Mouse (Mus musculus) kidney, embryonic 16.5 days (tissue): Measurements from ENCODE around the gene Fadd. TPM values are rescaled to one million over a fixed set of nuclear protein-coding genes. Genes with fewer than 3 reads are reported as not detected.

Source experiments
- ATAC-seq: fragments of 200-750 bp; cut with Nextera tagmentation; 2 replicates; pipeline ENCODE4 v1.8.0; 2017; ENCODE audit warnings: moderate TSS enrichment; ENCODE audit not compliant: low FRiP score, low TSS enrichment
- H3K27ac ChIP-seq: fragments of 300-500 bp; sonication (generic); 2 replicates; pipeline ENCODE4 v1.5.1; 2014; ENCODE audit warnings: low read length
- H3K27me3 ChIP-seq: fragments of 300-500 bp; sonication (generic); 2 replicates; pipeline ENCODE4 v1.6.1; 2014; ENCODE audit warnings: low read length, control low read depth, mixed read lengths; ENCODE audit not compliant: insufficient read depth
- H3K36me3 ChIP-seq: fragments of 300-500 bp; sonication (generic); 2 replicates; pipeline ENCODE4 v1.6.1; 2014; ENCODE audit warnings: low read length, control low read depth, mixed read lengths; ENCODE audit not compliant: insufficient read depth
- H3K4me1 ChIP-seq: fragments of 300-500 bp; sonication (generic); 2 replicates; pipeline ENCODE4 v1.6.1; 2014; ENCODE audit warnings: low read length, control low read depth, mixed read lengths; ENCODE audit not compliant: insufficient read depth
- H3K4me2 ChIP-seq: fragments of 300-500 bp; sonication (generic); replicated peaks from 2 replicates; pipeline ENCODE4 v1.6.1; 2014; ENCODE audit warnings: low read depth, low read length
- H3K4me3 ChIP-seq: fragments of 300-500 bp; sonication (generic); 2 replicates; pipeline ENCODE4 v1.5.1; 2014; ENCODE audit warnings: mild to moderate bottlenecking, low read length
- H3K9ac ChIP-seq: fragments of 300-500 bp; sonication (generic); replicated peaks from 2 replicates; pipeline ENCODE4 v1.6.1; 2014; ENCODE audit warnings: low read length
- H3K9me3 ChIP-seq: fragments of 300-500 bp; sonication (generic); 2 replicates; pipeline ENCODE4 v1.6.1; 2016; ENCODE audit warnings: low read length, control low read depth
- WGBS: fragments of 180-500 bp; shearing (Covaris S2); extraction: QIAGEN DNeasy Blood & Tissue Kit; methylation state at CpG from one replicate; pipeline ENCODE4 v1.1.7; 2014; 5-methylcytosine and 5-hydroxymethylcytosine counted together
- polyA plus RNA-seq: library from polyadenylated mRNA; unstranded; fragments of >200 nt; fragmentation: Nextera tagmentation; extraction: Ambion mirVana; gene quantifications from 2 replicates; pipeline ENCODE4 v1.2.1, GENCODE M21; 2015

The Fadd gene
- polyA plus RNA-seq, 1 experiment from 2014 or later = 13.1 TPM

DNA sequence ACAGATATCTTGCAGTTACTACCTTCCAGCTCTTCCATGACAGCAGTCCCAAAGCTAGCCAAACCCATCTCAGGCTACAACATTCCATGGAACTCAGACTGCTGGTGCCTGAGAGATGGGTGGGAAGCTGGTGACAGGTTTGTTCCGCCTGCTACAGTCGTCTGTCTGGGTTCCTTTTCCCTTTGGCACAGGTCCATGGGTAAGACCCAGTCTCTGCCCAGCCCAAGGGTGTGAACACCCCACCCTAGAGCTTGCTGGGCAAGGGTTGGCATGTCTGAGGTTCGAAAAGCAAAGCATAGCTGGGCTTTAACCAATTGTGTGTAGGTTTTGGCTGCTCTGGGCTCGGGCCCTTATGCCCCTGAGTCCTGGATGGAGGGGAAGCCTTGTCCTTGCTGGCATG lies 30.1 kb upstream of the Fadd start:
- Histone ChIP-seq H3K27ac (no peak overlapping the region), H3K36me3 (peaks cover 6% of the 10 kb centered on the region; the same call in 1 of the 2 replicates), H3K4me3 (no peak overlapping the region), H3K27me3 (no peaks in the 10 kb centered on the region), H3K4me1 (no peaks in the 10 kb centered on the region), H3K9me3 (no peaks in the 10 kb centered on the region), H3K4me2 (no peak overlapping the region), H3K9ac (no peak overlapping the region)
- 84% methylated on average over 4 of the region's 4 CpGs for WGBS
- no peak for ATAC-seq

DNA sequence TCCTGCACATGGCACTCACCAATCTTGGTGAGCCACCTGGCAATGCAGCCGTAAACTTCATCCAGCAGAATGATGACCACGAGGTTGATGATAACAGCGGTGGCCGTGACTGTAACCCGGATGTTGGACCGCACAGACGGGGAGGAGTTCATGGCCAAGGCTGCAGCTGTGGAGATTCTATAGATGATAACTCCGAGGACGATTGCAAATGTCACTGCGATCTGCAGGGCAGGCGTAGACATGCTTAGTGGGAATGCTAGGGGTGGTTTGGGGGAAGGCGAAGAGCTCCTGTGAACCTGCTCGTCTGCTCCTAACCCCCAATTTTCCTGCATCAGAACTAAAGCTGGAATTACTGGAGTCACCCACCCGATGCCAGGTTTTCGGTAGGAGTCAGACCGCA lies 29.3 kb upstream of the Fadd start:
- H3K9me3 ChIP-seq = no peaks in the 10 kb centered on the region
- H3K4me1 ChIP-seq = peaks cover 5% of the 10 kb centered on the region; the same call in 1 of the 2 replicates
- no peak overlapping the region for H3K27ac ChIP-seq
- no peaks in the 10 kb centered on the region for H3K27me3 ChIP-seq
- H3K4me3 ChIP-seq = no peak overlapping the region
- no peak for ATAC-seq
- H3K4me2 ChIP-seq = no peak overlapping the region
- no peak overlapping the region for H3K9ac ChIP-seq
- peaks cover 11% of the 10 kb centered on the region; the same call in 1 of the 2 replicates for H3K36me3 ChIP-seq
- 87% methylated on average over 16 of the region's 16 CpGs for WGBS

DNA sequence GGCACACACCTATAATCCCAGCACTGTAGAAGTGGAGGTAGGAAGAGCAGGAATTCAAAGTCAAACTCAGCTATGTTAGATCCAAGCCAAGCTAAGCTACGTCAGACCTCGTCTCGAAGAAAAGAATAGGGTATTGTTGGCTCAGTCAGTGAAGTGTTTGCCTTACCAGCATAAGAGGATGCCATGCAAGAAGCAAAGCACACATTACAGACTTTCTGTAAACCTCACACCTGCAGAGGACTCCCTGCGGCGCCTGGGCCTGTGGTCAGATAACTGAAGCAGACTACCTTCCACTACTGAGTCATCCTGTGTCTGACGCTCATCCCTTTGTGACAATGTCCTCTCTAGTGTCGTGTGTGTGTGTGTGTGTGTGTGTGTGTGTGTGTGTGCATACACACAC lies 27.3 kb upstream of the Fadd start:
- no peak overlapping the region for H3K27ac ChIP-seq
- no peak for ATAC-seq

DNA sequence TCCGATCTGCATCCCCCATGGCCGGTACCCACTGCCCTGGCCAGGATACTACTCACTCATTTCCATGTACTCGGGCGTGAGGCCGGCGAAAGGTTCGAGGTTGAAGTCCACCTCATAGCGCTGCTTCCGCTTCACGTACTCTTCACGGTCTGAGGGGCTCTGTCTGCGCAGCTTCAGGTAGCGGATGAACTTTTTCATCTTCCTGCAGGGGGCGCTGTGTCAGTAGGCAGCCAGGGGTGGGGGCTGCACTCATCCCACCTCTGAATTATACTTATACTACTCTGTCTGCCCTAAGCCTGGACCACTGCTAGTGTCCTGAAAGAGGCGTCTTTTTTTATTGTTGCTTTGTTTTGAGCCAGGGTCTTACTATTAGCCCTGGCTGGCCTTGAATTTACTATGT lies 25.6 kb upstream of the Fadd start:
- WGBS = 90% methylated on average over 15 of the region's 15 CpGs
- Histone ChIP-seq H3K27me3 (no peaks in the 10 kb centered on the region), H3K9me3 (no peaks in the 10 kb centered on the region), H3K27ac (no peak overlapping the region), H3K36me3 (peaks cover 11% of the 10 kb centered on the region; the same call in 1 of the 2 replicates), H3K4me1 (peaks cover 5% of the 10 kb centered on the region; the same call in 1 of the 2 replicates), H3K4me3 (no peak overlapping the region), H3K9ac (no peak overlapping the region), H3K4me2 (no peak overlapping the region)
- no peak for ATAC-seq

More for the DNA sequence above, 27.3 kb upstream of the Fadd start:
- 85% methylated on average over 7 of the region's 7 CpGs for WGBS
- H3K4me2 ChIP-seq = no peak overlapping the region
- H3K36me3 ChIP-seq = peaks cover 11% of the 10 kb centered on the region; the same call in 1 of the 2 replicates
- no peaks in the 10 kb centered on the region for H3K9me3 ChIP-seq
- H3K27me3 ChIP-seq = no peaks in the 10 kb centered on the region
- H3K4me3 ChIP-seq = no peak overlapping the region
- peaks cover 5% of the 10 kb centered on the region; the same call in 1 of the 2 replicates for H3K4me1 ChIP-seq
- no peak overlapping the region for H3K9ac ChIP-seq

DNA sequence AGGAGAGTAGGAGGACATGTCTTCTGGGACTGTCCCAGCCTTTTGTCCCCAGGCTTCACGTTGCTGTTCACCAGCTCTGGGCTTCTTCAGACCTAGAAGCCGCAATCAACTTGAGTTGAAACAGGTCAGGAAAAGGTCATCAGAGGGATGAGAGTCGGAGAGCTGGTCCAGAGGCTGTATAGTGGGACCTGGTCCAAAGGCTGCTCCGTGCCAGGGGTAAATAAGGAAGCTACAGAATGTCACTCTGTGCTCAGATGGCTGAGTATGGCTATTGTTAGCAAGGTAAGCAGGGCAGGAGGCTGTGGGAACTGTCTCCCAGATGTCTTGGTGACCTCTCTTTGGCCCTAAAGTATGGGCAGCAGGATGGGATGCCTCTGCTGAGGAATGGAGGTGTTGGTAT lies 22.5 kb upstream of the Fadd start:
- WGBS = 64% methylated on average over 4 of the region's 4 CpGs
- Histone ChIP-seq H3K9ac (no peak overlapping the region), H3K9me3 (no peaks in the 10 kb centered on the region)

DNA sequence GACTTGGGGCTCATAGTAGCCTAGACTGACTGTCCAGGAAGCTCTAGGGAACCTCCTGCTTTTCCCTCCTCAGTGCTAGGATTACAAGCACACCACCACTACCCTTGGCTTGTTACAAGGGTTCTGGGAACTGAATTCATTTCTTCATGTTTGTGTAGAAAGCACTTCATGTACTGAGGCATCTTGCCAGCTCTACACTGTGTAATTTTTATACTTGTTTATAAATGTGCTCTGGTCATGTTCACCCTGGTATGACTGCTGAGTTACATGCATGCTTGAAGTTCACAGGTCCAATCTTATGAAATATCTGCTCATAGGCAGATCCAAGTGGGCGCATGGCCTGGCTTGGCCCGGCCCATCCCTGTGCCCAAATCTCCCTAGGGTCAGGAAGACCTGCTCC lies 22.0 kb upstream of the Fadd start:
- ATAC-seq = no peak
- Histone ChIP-seq H3K27ac (no peak overlapping the region), H3K4me2 (no peak overlapping the region), H3K9ac (no peak overlapping the region), H3K4me3 (no peak overlapping the region), H3K4me1 (peaks cover 5% of the 10 kb centered on the region; the same call in 1 of the 2 replicates), H3K27me3 (no peaks in the 10 kb centered on the region), H3K9me3 (no peaks in the 10 kb centered on the region), H3K36me3 (0 out of 2 replicates have a peak, but pooled peaks cover 7% of the 10 kb centered on the region)
- 98% methylated on average over 2 of the region's 2 CpGs for WGBS

More for the DNA sequence above, 22.5 kb upstream of the Fadd start:
- ATAC-seq = no peak
- Histone ChIP-seq H3K27me3 (no peaks in the 10 kb centered on the region), H3K4me2 (no peak overlapping the region), H3K4me1 (peaks cover 5% of the 10 kb centered on the region; the same call in 1 of the 2 replicates), H3K36me3 (0 out of 2 replicates have a peak, but pooled peaks cover 7% of the 10 kb centered on the region), H3K27ac (no peak overlapping the region), H3K4me3 (no peak overlapping the region)

DNA sequence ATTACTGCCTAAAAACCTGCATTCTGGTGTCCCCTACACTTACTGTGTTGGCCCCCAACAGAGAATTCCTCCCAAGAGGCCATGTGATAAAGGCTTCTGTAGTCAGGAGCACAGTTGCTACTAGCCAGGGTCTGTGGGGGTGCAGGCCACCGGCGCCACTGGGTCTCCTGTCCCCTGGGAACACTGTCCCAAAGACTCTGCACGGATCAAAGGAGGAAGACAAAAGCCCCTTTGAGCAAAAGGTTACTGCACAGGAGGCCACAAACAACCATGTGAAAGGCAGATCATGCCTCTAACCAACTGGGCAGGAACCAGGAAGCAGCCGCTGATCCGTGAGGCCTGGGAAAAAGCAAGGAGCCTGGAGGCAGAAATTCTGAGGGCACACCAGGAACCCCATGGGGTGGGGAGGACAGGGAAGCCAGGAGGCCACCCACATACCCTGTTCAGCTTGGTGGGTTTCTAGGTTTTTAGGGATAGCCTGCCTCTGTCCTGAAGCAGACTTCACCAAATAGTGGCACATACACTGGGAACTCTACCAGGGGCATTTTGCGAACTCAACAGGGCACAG lies 18.2 kb upstream of the Fadd start:
- Histone ChIP-seq H3K27ac (peak overlapping the region; percentile 73), H3K27me3 (no peaks in the 10 kb centered on the region), H3K4me1 (no peaks in the 10 kb centered on the region), H3K9ac (no peak overlapping the region), H3K36me3 (no peaks in the 10 kb centered on the region), H3K4me2 (no peak overlapping the region), H3K4me3 (no peak overlapping the region), H3K9me3 (no peaks in the 10 kb centered on the region)
- 49% methylated on average over 6 of the region's 6 CpGs for WGBS
- peak; percentile 62 for ATAC-seq

DNA sequence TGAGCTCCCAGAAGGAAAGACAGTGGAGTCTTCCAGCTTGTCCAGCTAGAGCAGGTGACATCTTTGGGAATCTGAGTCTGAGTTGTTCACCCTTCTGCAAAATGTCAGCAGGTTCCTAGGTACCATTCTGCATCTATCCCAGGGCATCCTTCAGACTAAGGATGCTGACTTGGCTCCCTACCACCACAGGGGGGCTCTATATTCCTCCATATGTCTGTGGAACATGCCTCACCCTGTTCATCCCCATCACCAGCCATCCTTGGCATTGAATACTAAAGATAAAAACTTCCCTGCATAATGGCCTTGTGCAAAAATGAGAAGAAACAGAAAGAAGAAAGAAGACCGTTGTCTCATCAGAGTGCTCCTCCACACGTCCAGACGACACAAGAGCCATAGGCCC lies 7.2 kb upstream of the Fadd start:
- 78% methylated on average over 3 of the region's 3 CpGs for WGBS
- Histone ChIP-seq H3K27ac (no peak overlapping the region), H3K9ac (no peak overlapping the region), H3K4me2 (no peak overlapping the region), H3K27me3 (no peaks in the 10 kb centered on the region), H3K9me3 (no peaks in the 10 kb centered on the region), H3K36me3 (peaks cover 17% of the 10 kb centered on the region; the same call in 1 of the 2 replicates), H3K4me3 (no peak overlapping the region), H3K4me1 (no peaks in the 10 kb centered on the region)
- no peak for ATAC-seq

DNA sequence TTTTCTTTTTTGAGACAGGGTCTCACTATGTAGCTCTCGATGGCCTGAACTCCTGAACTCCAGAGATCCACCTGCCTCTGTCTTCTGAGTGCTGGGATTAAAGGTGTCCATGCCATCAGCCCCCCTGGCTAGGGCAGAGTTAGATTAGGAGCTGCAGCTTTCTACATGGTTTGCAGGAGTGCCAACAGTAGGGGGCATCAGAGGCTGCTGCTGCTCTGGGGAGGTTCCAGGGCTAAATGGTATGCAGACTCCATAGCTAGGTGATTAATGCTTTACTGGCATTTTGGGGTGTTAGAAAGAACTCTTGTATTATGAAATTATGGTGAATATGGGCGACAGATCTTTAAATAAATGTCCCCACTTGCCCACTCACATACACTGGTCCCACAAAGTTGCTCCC lies 5.0 kb upstream of the Fadd start:
- 30% methylated on average over 2 of the region's 2 CpGs for WGBS
- Histone ChIP-seq H3K4me2 (no peak overlapping the region), H3K27ac (no peak overlapping the region), H3K4me3 (no peak overlapping the region), H3K4me1 (peaks cover 9% of the 10 kb centered on the region), H3K36me3 (peaks cover 9% of the 10 kb centered on the region; the same call in 1 of the 2 replicates), H3K9ac (no peak overlapping the region), H3K27me3 (no peaks in the 10 kb centered on the region), H3K9me3 (no peaks in the 10 kb centered on the region)
- no peak for ATAC-seq

DNA sequence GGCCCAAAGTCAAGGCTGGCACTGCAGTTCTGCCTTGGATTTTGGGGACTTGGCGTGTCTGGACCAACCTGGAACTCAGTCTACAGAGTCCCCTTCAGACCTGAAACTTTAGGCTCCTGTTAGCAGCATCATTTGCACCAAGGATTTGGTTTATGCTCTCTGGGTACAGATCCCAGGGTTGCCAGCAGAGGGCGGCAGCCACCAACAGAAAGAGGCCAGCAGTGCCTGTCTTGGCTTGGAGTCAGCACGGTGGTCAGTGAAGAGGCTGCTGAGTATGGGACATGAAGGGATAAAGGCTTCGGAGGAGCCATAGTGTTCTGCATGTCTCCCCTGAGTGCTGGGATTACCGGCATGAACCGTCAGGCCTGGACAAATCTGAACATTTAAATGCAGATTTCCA lies 3.4 kb upstream of the Fadd start:
- no peak for ATAC-seq
- no peak overlapping the region for H3K9ac ChIP-seq
- H3K9me3 ChIP-seq = no peaks in the 10 kb centered on the region
- 16% methylated on average over 6 of the region's 6 CpGs for WGBS
- H3K27ac ChIP-seq = no peak overlapping the region
- peaks cover 18% of the 10 kb centered on the region for H3K4me1 ChIP-seq
- H3K27me3 ChIP-seq = no peaks in the 10 kb centered on the region
- H3K4me3 ChIP-seq = no peak overlapping the region
- H3K36me3 ChIP-seq = no peaks in the 10 kb centered on the region; the same call in 1 of the 2 replicates
- H3K4me2 ChIP-seq = no peak overlapping the region
